Mouse (Mus musculus) limb, embryonic 11.5 days (tissue): Measurements from ENCODE around the gene Nol6. TPM values are rescaled to one million over a fixed set of nuclear protein-coding genes. Genes with fewer than 3 reads are reported as not detected.

Source experiments
- ATAC-seq: fragments of 200-750 bp; cut with Nextera tagmentation; 2 replicates; pipeline ENCODE4 v1.8.0; 2017; ENCODE audit warnings: low read depth; ENCODE audit not compliant: insufficient number of reproducible peaks, low FRiP score, low TSS enrichment
- DNase-seq: peaks from one replicate; pipeline ENCODE4 v3.0.0-alpha.2; 2015; ENCODE audit warnings: low spot score
- H3K27ac ChIP-seq: fragments of 300-500 bp; sonication (generic); replicated peaks from 2 replicates; pipeline ENCODE4 v1.5.1; 2014; ENCODE audit warnings: low read depth, mild to moderate bottlenecking, low read length
- H3K27me3 ChIP-seq: fragments of 300-500 bp; sonication (generic); 2 replicates; pipeline ENCODE4 v1.6.1; 2014; ENCODE audit warnings: mild to moderate bottlenecking, low read length, mixed read lengths; ENCODE audit not compliant: control insufficient read depth, insufficient read depth
- H3K36me3 ChIP-seq: fragments of 300-500 bp; sonication (generic); 2 replicates; pipeline ENCODE4 v1.6.1; 2014; ENCODE audit warnings: mild to moderate bottlenecking, low read length, moderate library complexity, mixed read lengths; ENCODE audit not compliant: control insufficient read depth, insufficient read depth
- H3K4me1 ChIP-seq: fragments of 300-500 bp; sonication (generic); 2 replicates; pipeline ENCODE4 v1.6.1; 2014; ENCODE audit warnings: low read length, mixed read lengths; ENCODE audit not compliant: control insufficient read depth, insufficient read depth
- H3K4me2 ChIP-seq: fragments of 300-500 bp; sonication (generic); 2 replicates; pipeline ENCODE4 v1.6.1; 2014; ENCODE audit warnings: low read depth, mild to moderate bottlenecking, moderate library complexity; ENCODE audit not compliant: severe bottlenecking
- H3K4me3 ChIP-seq: fragments of 300-500 bp; sonication (generic); 2 replicates; pipeline ENCODE4 v1.5.1; 2014; ENCODE audit warnings: low read depth, low read length
- H3K9ac ChIP-seq: fragments of 300-500 bp; sonication (generic); 2 replicates; pipeline ENCODE4 v1.6.1; 2014; ENCODE audit warnings: mild to moderate bottlenecking, low read length
- H3K9me3 ChIP-seq: fragments of 300-500 bp; sonication (generic); 2 replicates; pipeline ENCODE4 v1.6.1; 2016; ENCODE audit warnings: low read length; ENCODE audit not compliant: control insufficient read depth
- WGBS: fragments of 180-500 bp; shearing (Covaris S2); extraction: QIAGEN DNeasy Blood & Tissue Kit; methylation state at CpG from one replicate; pipeline ENCODE4 v1.1.7; 2014; 5-methylcytosine and 5-hydroxymethylcytosine counted together
- polyA plus RNA-seq: library from polyadenylated mRNA; unstranded; fragments of >200 nt; fragmentation: Nextera tagmentation; extraction: Ambion mirVana; gene quantifications from 2 replicates; pipeline ENCODE4 v1.2.1, GENCODE M21; 2014

Nol6 gene
- polyA plus RNA-seq, 1 experiment from 2014 or later: 27.1 TPM

DNA sequence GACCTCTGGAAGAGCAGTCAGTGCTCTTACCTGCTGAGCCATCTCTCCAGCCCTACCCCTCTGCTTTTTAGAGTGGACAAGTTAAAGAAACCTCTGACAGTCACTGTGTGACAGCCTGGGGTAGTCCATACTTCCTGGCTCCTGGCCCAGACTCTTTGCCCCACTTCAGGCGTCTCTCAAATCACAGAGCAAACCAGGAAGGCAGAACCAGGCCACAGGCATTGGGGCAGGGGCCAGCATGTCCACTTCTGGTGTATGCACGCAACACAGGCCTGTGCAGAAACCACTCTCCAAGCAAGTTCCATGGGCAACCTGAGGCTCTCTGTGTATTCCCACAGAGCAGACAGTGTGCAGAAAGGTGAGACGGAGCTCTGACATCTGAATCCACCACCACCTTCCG, 59.1 kb downstream of the Nol6 start:
- Histone ChIP-seq H3K9me3 (no peaks in the 10 kb centered on the region), H3K4me2 (no peak overlapping the region), H3K36me3 (no peaks in the 10 kb centered on the region), H3K4me3 (no peak overlapping the region), H3K9ac (no peak overlapping the region), H3K27ac (no peak overlapping the region), H3K4me1 (no peaks in the 10 kb centered on the region), H3K27me3 (no peaks in the 10 kb centered on the region)
- ATAC-seq: no peak
- DNase-seq: no peak
- 92% methylated on average over 4 of the region's 4 CpGs for WGBS

Other genes starting within 250 kb of the Nol6 start
- not detected in 2 replicates for gene Spink4, start 204.4 kb downstream of the Nol6 start, polyA plus RNA-seq
- 254 and 256 TPM in 2 replicates for gene Bag1, start 176.2 kb downstream of the Nol6 start, polyA plus RNA-seq
- gene Chmp5, start 176.0 kb downstream of the Nol6 start, polyA plus RNA-seq: 110 and 115 TPM in 2 replicates
- 99.6 and 111 TPM in 2 replicates for gene Nfx1, start 153.5 kb downstream of the Nol6 start, polyA plus RNA-seq
- not detected in 2 replicates for gene Aqp7, start 76.3 kb downstream of the Nol6 start, polyA plus RNA-seq
- gene Aqp3, start 26.3 kb downstream of the Nol6 start, polyA plus RNA-seq: 1.2 and 1.6 TPM in 2 replicates
- gene Ube2r2, start 11.3 kb upstream of the Nol6 start, polyA plus RNA-seq: 109 and 114 TPM in 2 replicates
- gene Ubap2, start 150.7 kb upstream of the Nol6 start, polyA plus RNA-seq: 77.1 and 83.9 TPM in 2 replicates
- 46.4 and 47.2 TPM in 2 replicates for gene Dcaf12, start 190.4 kb upstream of the Nol6 start, polyA plus RNA-seq
- gene Ubap1, start 224.5 kb upstream of the Nol6 start, polyA plus RNA-seq: 56.7 and 62.2 TPM in 2 replicates